Mouse (Mus musculus) frontal cortex, postnatal 25 days (tissue): ENCODE measurements at regions not wholly inside any gene's neighbourhood (a gene's known extent, or its start where the extent isn't known, plus 50 kb on each side); places are given as distances from the start of the nearest gene placed in this dataset.
"Not testable (repeated sequence)": the region's sequence is repeated elsewhere in the genome, so short reads cannot be mapped to it uniquely, and the experiment has no call there.

Experiments used
- DNase-seq, 2 experiments: peaks; one replicate each; pipeline ENCODE4 v3.0.0; 2022; ENCODE audit warnings: low spot score in 2 of 2

DNA sequence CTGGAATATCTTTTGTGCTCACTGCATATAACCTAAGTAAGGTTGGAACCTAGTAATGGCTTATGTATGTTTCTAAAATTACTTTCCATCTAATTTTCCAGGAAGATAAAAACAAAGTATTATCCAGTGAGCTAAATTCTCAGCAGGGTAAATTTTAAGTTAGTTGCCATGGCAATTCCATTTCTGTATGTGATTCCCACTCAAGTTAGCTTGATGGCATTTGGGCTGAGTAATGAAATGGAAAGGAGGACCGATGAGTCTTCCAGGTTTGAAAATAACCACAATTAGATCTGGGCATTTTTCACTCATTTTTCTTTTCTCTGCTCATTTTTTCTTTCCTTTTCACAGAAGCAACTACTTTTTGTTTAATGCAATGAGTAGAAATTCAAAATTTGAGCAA is 398.4 kb upstream of the Gm10801 start:
- DNase-seq: no peak

DNA sequence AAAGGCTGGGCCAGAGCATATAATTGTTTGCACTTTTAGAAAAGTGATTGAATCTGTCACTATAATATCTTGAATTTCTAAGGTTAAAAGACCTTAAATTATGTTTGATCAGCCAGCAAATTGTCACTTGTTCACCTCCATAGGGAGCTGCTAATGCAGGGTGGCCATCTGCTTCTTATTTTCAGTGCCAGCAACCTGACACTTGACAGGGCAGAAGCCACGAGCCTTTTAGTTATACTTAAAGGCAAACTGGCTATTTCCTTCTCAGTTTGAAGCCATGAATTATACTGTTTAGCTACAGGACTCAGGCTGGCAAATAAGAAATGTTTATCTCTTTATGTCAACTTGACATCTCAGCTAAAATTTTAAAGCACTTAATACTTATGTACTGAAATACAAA is 392.5 kb upstream of the Gm10801 start:
- no peak for DNase-seq

DNA sequence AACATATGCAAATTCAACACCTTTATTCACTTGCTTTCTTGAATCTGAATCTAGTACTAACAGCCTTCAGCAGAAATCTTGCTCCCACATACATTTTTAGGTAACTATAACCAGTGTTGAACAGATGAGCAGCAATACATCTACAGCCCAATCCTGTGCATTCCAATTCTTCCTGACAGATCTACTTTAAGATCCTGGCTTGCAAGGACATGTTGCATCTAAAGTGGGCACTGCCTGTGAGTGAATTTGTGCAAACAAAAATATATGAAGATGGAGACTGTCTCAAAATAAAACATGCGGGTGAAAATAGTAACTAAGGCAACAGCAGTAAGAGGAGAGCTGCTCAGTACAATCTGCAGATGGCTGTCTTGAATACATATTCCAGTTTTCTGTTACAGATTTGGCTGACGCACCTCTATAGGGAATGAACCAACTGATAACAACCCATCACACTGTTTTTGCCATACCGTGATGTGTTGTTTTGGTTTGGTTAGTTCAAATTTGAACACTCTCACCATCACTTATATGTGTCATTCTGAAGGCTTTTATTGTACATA is 375.2 kb upstream of the Gm10801 start:
- peak in 1 of 2 experiments; percentile 9 for DNase-seq

DNA sequence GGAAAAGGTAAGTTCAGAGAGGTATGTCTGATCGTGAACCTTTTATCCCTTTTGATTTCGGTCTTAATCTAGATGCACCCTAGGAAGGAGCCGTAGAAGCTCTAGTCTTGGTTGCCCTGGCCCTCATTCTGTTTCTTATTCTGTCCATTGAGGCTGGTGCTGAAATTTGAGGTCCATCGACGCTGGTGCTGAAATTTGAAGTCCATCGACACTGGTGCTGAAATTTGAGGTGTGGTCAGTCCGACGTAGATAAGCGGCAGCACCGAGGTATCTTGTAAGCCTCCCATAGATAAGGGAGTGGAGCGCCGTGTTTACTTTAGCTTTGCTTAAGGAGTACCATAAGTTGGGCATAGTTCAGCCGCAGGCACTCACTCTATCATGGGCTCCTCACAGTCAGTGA is 332.0 kb upstream of the Gm10801 start:
- DNase-seq: not testable (repeated sequence)

DNA sequence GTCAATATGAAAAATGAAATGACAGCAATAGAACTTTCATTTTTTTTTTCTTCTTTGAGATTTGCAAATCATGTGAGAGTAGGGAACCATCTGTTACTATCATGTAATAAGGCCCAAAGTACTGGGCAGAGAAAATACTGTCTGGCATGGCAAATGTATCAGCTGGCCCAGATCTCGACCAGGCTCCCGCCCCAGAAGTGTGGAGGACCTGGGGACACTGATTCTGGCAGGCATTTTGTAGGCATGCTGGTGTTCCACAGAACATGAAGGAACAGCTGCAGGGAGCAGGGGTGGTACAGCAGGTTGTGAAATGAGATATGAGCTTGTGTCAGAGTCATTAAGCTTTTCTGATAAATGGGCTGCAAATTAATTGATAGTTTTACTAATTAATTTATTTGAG is 307.8 kb upstream of the Gm10801 start:
- no peak for DNase-seq

DNA sequence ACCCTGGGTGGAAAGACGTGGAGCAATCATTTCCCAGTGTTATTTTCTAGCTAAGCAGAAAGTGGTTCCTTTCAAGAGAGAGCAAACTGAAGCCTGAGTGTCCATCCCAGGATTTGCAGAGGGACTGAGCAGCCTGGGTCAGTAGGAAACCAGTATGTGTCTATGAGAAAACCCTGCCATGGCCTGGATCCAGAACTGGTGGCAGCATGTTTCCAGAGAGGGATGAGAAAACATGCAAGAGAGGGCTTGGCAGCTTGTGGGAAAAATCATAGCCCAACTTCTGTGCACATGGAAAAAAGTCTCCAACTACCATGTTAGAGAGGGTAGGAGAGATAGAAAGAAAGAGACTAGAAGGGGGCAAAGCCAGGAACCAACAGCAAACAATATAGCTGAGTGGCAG is 282.8 kb upstream of the Gm10801 start:
- no peak for DNase-seq
